Mouse (Mus musculus) embryonic facial prominence, embryonic 13.5 days (tissue): ENCODE results near the gene Akap8l. TPM values are rescaled to one million over a fixed set of nuclear protein-coding genes. Genes with fewer than 3 reads are reported as not detected.

ENCODE experiments used
- ATAC-seq: fragments of 200-750 bp; cut with Nextera tagmentation; 2 replicates; pipeline ENCODE4 v1.8.0; 2017; ENCODE audit warnings: low read depth; ENCODE audit not compliant: insufficient number of reproducible peaks, insufficient read depth, low FRiP score, low TSS enrichment
- H3K27ac ChIP-seq: fragments of 300-500 bp; sonication (generic); 2 replicates; pipeline ENCODE4 v1.5.1; 2015; ENCODE audit warnings: moderate library complexity, mild to moderate bottlenecking, inconsistent platforms
- H3K27me3 ChIP-seq: fragments of 300-500 bp; sonication (generic); 2 replicates; pipeline ENCODE4 v1.6.1; 2015; ENCODE audit warnings: mild to moderate bottlenecking, inconsistent platforms
- H3K36me3 ChIP-seq: fragments of 300-500 bp; sonication (generic); 2 replicates; pipeline ENCODE4 v1.6.1; 2015; ENCODE audit warnings: mild to moderate bottlenecking, inconsistent platforms
- H3K4me1 ChIP-seq: fragments of 300-500 bp; sonication (generic); 2 replicates; pipeline ENCODE4 v1.6.1; 2015; ENCODE audit warnings: inconsistent platforms
- H3K4me2 ChIP-seq: fragments of 300-500 bp; sonication (generic); 2 replicates; pipeline ENCODE4 v1.6.1; 2015; ENCODE audit warnings: moderate library complexity, mild to moderate bottlenecking, inconsistent platforms
- H3K4me3 ChIP-seq: fragments of 300-500 bp; sonication (generic); 2 replicates; pipeline ENCODE4 v1.5.1; 2015; ENCODE audit warnings: mild to moderate bottlenecking, inconsistent platforms
- H3K9ac ChIP-seq: fragments of 300-500 bp; sonication (generic); 2 replicates; pipeline ENCODE4 v1.6.1; 2015; ENCODE audit warnings: mild to moderate bottlenecking, inconsistent platforms
- H3K9me3 ChIP-seq: fragments of 300-500 bp; sonication (generic); 2 replicates; pipeline ENCODE4 v1.6.1; 2016; ENCODE audit warnings: inconsistent platforms
- WGBS: fragments of 180-500 bp; shearing (Covaris S2); methylation state at CpG from one replicate; pipeline ENCODE4 v1.1.7; 2015; ENCODE audit warnings: mixed read lengths; 5-methylcytosine and 5-hydroxymethylcytosine counted together
- polyA plus RNA-seq: library from polyadenylated mRNA; unstranded; fragments of >200 nt; fragmentation: Nextera tagmentation; extraction: Ambion mirVana; gene quantifications from 2 replicates; pipeline ENCODE4 v1.2.1, GENCODE M21; 2015

Gene Akap8l
- polyA plus RNA-seq, 1 experiment from 2014 or later, result 110 TPM

- 87% methylated on average over 24 of the region's 24 CpGs for WGBS
Measured at GRCm38 (mm10) chr17:32356766-32357760, 6.7 kb upstream of the Akap8l start.

GRCm38 (mm10) chr17:32356281-32356680 is 5.9 kb upstream of the Akap8l start:
- Histone ChIP-seq H3K9me3 (no peaks in the 10 kb centered on the region), H3K9ac (no peak overlapping the region), H3K4me3 (no peak overlapping the region), H3K27ac (no peak overlapping the region), H3K27me3 (no peaks in the 10 kb centered on the region), H3K4me1 (peaks cover under 1% of the 10 kb centered on the region; the same call in 1 of the 2 replicates), H3K4me2 (no peak overlapping the region), H3K36me3 (peaks cover 81% of the 10 kb centered on the region)
- ATAC-seq, result no peak
- WGBS, result 89% methylated on average over 9 of the region's 9 CpGs

More at GRCm38 (mm10) chr17:32356766-32357760, 6.7 kb upstream of the Akap8l start:
- ATAC-seq, result no peak
- H3K4me2 ChIP-seq, result no peak overlapping the region
- no peaks in the 10 kb centered on the region for H3K27me3 ChIP-seq
- no peak overlapping the region for H3K4me3 ChIP-seq
- peak overlapping the region; percentile 32; the same call in 1 of the 2 replicates for H3K9ac ChIP-seq
- H3K36me3 ChIP-seq, result peaks cover 89% of the 10 kb centered on the region
- no peak overlapping the region for H3K27ac ChIP-seq
- H3K9me3 ChIP-seq, result no peaks in the 10 kb centered on the region
- H3K4me1 ChIP-seq, result peaks cover 8% of the 10 kb centered on the region

GRCm38 (mm10) chr17:32355031-32355430 is 4.6 kb upstream of the Akap8l start:
- no peak for ATAC-seq
- no peak overlapping the region for H3K9ac ChIP-seq
- H3K27me3 ChIP-seq, result no peaks in the 10 kb centered on the region
- H3K27ac ChIP-seq, result no peak overlapping the region
- H3K4me1 ChIP-seq, result no peaks in the 10 kb centered on the region
- no peak overlapping the region for H3K4me2 ChIP-seq
- H3K4me3 ChIP-seq, result no peak overlapping the region
- 92% methylated on average over 6 of the region's 6 CpGs for WGBS
- H3K36me3 ChIP-seq, result peaks cover 69% of the 10 kb centered on the region
- no peaks in the 10 kb centered on the region for H3K9me3 ChIP-seq

GRCm38 (mm10) chr17:32354211-32354610 is 3.8 kb upstream of the Akap8l start:
- Histone ChIP-seq H3K4me2 (no peak overlapping the region), H3K4me1 (peaks cover 4% of the 10 kb centered on the region), H3K9ac (peak overlapping the region; percentile 47; the same call in 1 of the 2 replicates), H3K4me3 (no peak overlapping the region), H3K36me3 (peaks cover 61% of the 10 kb centered on the region), H3K27me3 (no peaks in the 10 kb centered on the region), H3K27ac (no peak overlapping the region), H3K9me3 (no peaks in the 10 kb centered on the region)
- ATAC-seq, result no peak
- WGBS, result 57% methylated on average over 5 of the region's 5 CpGs

GRCm38 (mm10) chr17:32353696-32354095 is 3.3 kb upstream of the Akap8l start:
- 68% methylated on average over 4 of the region's 4 CpGs for WGBS
- ATAC-seq, result no peak
- Histone ChIP-seq H3K4me3 (no peak overlapping the region), H3K27ac (no peak overlapping the region), H3K4me1 (peaks cover 10% of the 10 kb centered on the region), H3K9ac (no peak overlapping the region), H3K27me3 (no peaks in the 10 kb centered on the region), H3K4me2 (no peak overlapping the region), H3K36me3 (peaks cover 55% of the 10 kb centered on the region), H3K9me3 (no peaks in the 10 kb centered on the region)

GRCm38 (mm10) chr17:32351726-32352125 is 1.3 kb upstream of the Akap8l start:
- Histone ChIP-seq H3K27me3 (no peaks in the 10 kb centered on the region), H3K4me2 (no peak overlapping the region), H3K9ac (no peak overlapping the region), H3K4me3 (no peak overlapping the region), H3K9me3 (no peaks in the 10 kb centered on the region), H3K4me1 (peaks cover 17% of the 10 kb centered on the region), H3K36me3 (peaks cover 36% of the 10 kb centered on the region), H3K27ac (no peak overlapping the region)
- no peak for ATAC-seq

- H3K4me3 ChIP-seq, result peak overlapping the region; percentile 69
- WGBS, result 71% methylated on average over 3 of the region's 3 CpGs
- no peak overlapping the region for H3K9ac ChIP-seq
- H3K4me1 ChIP-seq, result peaks cover 17% of the 10 kb centered on the region
- H3K27ac ChIP-seq, result no peak overlapping the region
- H3K4me2 ChIP-seq, result peak overlapping the region; percentile 89
- peaks cover 31% of the 10 kb centered on the region for H3K36me3 ChIP-seq
- H3K9me3 ChIP-seq, result no peaks in the 10 kb centered on the region
- H3K27me3 ChIP-seq, result no peaks in the 10 kb centered on the region
- no peak for ATAC-seq
Measured at GRCm38 (mm10) chr17:32351269-32351668, 862 bp upstream of the Akap8l start.

- WGBS, result 1% methylated on average over 24 of the region's 24 CpGs
- peak overlapping the region; percentile 86 for H3K9ac ChIP-seq
- peak overlapping the region; percentile 89 for H3K4me2 ChIP-seq
- peak overlapping the region; percentile 74 for H3K27ac ChIP-seq
- peaks cover 21% of the 10 kb centered on the region for H3K36me3 ChIP-seq
- ATAC-seq, result no peak
- peaks cover 17% of the 10 kb centered on the region for H3K4me1 ChIP-seq
- H3K9me3 ChIP-seq, result no peaks in the 10 kb centered on the region
- peak overlapping the region; percentile 69 for H3K4me3 ChIP-seq
- no peaks in the 10 kb centered on the region for H3K27me3 ChIP-seq
Measured at GRCm38 (mm10) chr17:32349851-32350381, 491 bp downstream of the Akap8l start.

- Histone ChIP-seq H3K9me3 (no peaks in the 10 kb centered on the region), H3K4me3 (peak overlapping the region; percentile 69), H3K36me3 (peaks cover 19% of the 10 kb centered on the region), H3K9ac (peak overlapping the region; percentile 86), H3K27ac (no peak overlapping the region), H3K4me2 (peak overlapping the region; percentile 89), H3K4me1 (peaks cover 17% of the 10 kb centered on the region), H3K27me3 (no peaks in the 10 kb centered on the region)
- WGBS, result 9% methylated on average over 4 of the region's 4 CpGs
- ATAC-seq, result no peak
Measured at GRCm38 (mm10) chr17:32349037-32349732, 1.2 kb downstream of the Akap8l start.

- Histone ChIP-seq H3K9ac (peak overlapping the region; percentile 86; the same call in 1 of the 2 replicates), H3K27me3 (no peaks in the 10 kb centered on the region)
Measured at GRCm38 (mm10) chr17:32348406-32348805, 2.0 kb downstream of the Akap8l start.

GRCm38 (mm10) chr17:32341102-32341501 is 9.3 kb downstream of the Akap8l start:
- H3K9ac ChIP-seq, result no peak overlapping the region
- no peaks in the 10 kb centered on the region for H3K27me3 ChIP-seq
- H3K4me1 ChIP-seq, result no peaks in the 10 kb centered on the region
- 84% methylated on average over 1 of the region's 1 CpGs for WGBS
- H3K4me3 ChIP-seq, result no peak overlapping the region
- no peaks in the 10 kb centered on the region for H3K9me3 ChIP-seq
- no peak overlapping the region for H3K4me2 ChIP-seq
- ATAC-seq, result no peak
- no peak overlapping the region for H3K27ac ChIP-seq
- H3K36me3 ChIP-seq, result peaks cover 51% of the 10 kb centered on the region

More at GRCm38 (mm10) chr17:32348406-32348805, 2.0 kb downstream of the Akap8l start:
- Histone ChIP-seq H3K27ac (no peak overlapping the region), H3K4me1 (peaks cover 17% of the 10 kb centered on the region), H3K4me3 (no peak overlapping the region), H3K36me3 (peaks cover 17% of the 10 kb centered on the region), H3K4me2 (peak overlapping the region; percentile 89), H3K9me3 (no peaks in the 10 kb centered on the region)
- 85% methylated on average over 2 of the region's 2 CpGs for WGBS
- no peak for ATAC-seq
